Mouse (Mus musculus) megakaryocyte, embryonic 14.5 days (primary cell): ENCODE measurements at regions not wholly inside any gene's neighbourhood (a gene's known extent, or its start where the extent isn't known, plus 50 kb on each side); places are given as distances from the start of the nearest gene placed in this dataset.

Experiments used
- FLI1 ChIP-seq: IDR thresholded peaks from 2 replicates; pipeline ENCODE4 v1.6.1; 2012; ENCODE audit warnings: low read length, inconsistent platforms, mixed read lengths
- GATA1 ChIP-seq: IDR thresholded peaks from 3 replicates; pipeline ENCODE4 v1.6.1; 2012; ENCODE audit warnings: mixed read lengths, low read length, inconsistent platforms, borderline replicate concordance

DNA sequence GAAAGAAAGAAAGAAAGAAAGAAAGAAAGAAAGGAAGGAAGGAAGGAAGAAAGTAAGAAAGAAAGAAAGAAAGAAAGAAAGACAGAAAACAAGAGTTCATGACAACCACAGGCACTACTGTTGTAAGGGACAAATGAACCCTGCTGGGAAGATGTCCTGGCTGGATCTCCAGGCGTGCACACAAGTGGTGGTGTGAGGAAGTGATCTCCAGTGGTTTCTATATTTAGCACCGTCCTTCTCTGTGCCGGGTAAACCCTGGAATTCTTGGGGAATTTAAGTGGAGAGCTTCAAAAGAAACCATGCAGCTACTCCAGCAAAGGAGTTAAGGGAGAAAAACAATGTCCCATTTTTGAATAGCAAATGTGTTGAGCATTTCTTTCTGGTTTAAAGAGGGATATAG is 76.0 kb downstream of the Fasl start:
- TF ChIP-seq GATA1 (no peak), FLI1 (no peak)
